Mouse (Mus musculus): ENCODE measurements around the gene Mymx. TPM values are rescaled to one million over a fixed set of nuclear protein-coding genes. Genes with fewer than 3 reads are reported as not detected.

Mymx gene
- polyA plus RNA-seq, 1 experiment from 2014 or later: 1.1 TPM

GRCm38 (mm10) chr17:45589844-45590243 lies 12.1 kb downstream of the Mymx start:
- DNase-seq (ENCODE audit: low spot score): no peak
- no peak for ATAC-seq (ENCODE audit: low FRiP score)
- Histone ChIP-seq H3K27ac (ENCODE audit: low read depth, low read length) (no peak overlapping the region), H3K4me2 (replicated peaks; ENCODE audit: low read depth, low read length) (no peak overlapping the region), H3K9ac (ENCODE audit: low read depth, low read length) (no peak overlapping the region), H3K4me3 (ENCODE audit: low read depth, low read length) (no peak overlapping the region), H3K27me3 (ENCODE audit: control insufficient read depth, insufficient read depth, low read length) (no peaks in the 10 kb centered on the region; the same call in 1 of the 2 replicates), H3K36me3 (ENCODE audit: control insufficient read depth, insufficient read depth, low read length) (no peaks in the 10 kb centered on the region), H3K4me1 (replicated peaks; ENCODE audit: control insufficient read depth, insufficient read depth, low read length) (peaks cover 9% of the 10 kb centered on the region), H3K9me3 (ENCODE audit: control insufficient read depth, low read length) (no peaks in the 10 kb centered on the region)
- WGBS: 94% methylated on average over 8 of the region's 8 CpGs

DNA sequence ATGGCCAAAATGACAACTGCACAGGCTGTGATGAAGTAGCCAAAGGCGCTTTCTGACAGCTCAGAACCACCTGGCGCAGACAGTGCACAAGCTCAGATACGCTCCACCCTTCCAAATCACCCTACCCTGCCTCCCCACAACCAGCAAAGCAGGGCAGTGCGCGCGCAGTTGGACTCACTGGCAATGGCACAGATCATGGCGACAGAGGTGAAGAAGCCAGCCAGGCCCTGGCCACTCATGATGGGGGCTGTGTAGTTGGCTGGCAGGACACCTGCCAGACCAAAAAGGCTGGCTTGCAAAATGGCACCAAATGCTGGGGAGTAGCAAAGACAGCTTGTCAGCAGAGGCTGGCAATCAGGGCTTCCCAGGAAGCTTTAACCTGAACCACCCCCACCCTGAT lies 12.7 kb downstream of the Mymx start:
- no peaks in the 10 kb centered on the region for H3K9me3 ChIP-seq (ENCODE audit: control insufficient read depth, low read length)
- DNase-seq (ENCODE audit: low spot score): no peak
- no peak overlapping the region for H3K27ac ChIP-seq (ENCODE audit: low read depth, low read length)
- H3K9ac ChIP-seq (ENCODE audit: low read depth, low read length): no peak overlapping the region
- H3K27me3 ChIP-seq (ENCODE audit: control insufficient read depth, insufficient read depth, low read length): no peaks in the 10 kb centered on the region; the same call in 1 of the 2 replicates
- H3K36me3 ChIP-seq (ENCODE audit: control insufficient read depth, insufficient read depth, low read length): no peaks in the 10 kb centered on the region
- peaks cover 8% of the 10 kb centered on the region for H3K4me1 ChIP-seq (replicated peaks; ENCODE audit: control insufficient read depth, insufficient read depth, low read length)
- H3K4me3 ChIP-seq (ENCODE audit: low read depth, low read length): no peak overlapping the region
- H3K4me2 ChIP-seq (replicated peaks; ENCODE audit: low read depth, low read length): no peak overlapping the region
- ATAC-seq (ENCODE audit: low FRiP score): no peak
- 96% methylated on average over 7 of the region's 7 CpGs for WGBS

DNA sequence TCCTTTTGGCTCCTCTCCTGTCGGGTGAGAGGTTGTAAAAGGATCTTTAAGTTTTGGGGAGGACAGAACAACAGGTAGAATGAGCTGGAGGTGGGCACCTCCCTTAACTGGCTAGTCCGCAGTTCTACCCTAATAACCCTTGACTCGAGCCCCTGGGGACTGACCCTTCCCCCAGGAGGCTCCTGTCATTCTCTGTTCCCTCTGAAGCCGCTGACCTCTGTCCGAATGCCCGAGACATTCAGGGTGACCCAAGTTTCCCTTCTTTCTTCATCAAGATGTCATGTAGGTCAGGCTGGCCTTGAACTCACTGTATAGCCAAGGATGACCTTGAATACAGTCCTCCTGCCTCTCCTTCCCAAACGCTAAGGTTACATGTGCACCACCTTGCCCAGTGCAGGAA lies 13.5 kb downstream of the Mymx start:
- Histone ChIP-seq H3K9me3 (ENCODE audit: control insufficient read depth, low read length) (no peaks in the 10 kb centered on the region), H3K4me3 (ENCODE audit: low read depth, low read length) (no peak overlapping the region), H3K36me3 (ENCODE audit: control insufficient read depth, insufficient read depth, low read length) (no peaks in the 10 kb centered on the region), H3K4me2 (replicated peaks; ENCODE audit: low read depth, low read length) (no peak overlapping the region), H3K27ac (ENCODE audit: low read depth, low read length) (no peak overlapping the region), H3K27me3 (ENCODE audit: control insufficient read depth, insufficient read depth, low read length) (no peaks in the 10 kb centered on the region), H3K9ac (ENCODE audit: low read depth, low read length) (no peak overlapping the region), H3K4me1 (replicated peaks; ENCODE audit: control insufficient read depth, insufficient read depth, low read length) (peaks cover 5% of the 10 kb centered on the region)
- DNase-seq (ENCODE audit: low spot score) (no peak), ATAC-seq (ENCODE audit: low FRiP score) (no peak)
- WGBS: 92% methylated on average over 7 of the region's 7 CpGs

- Histone ChIP-seq H3K36me3 (ENCODE audit: control insufficient read depth, insufficient read depth, low read length) (no peaks in the 10 kb centered on the region), H3K9ac (ENCODE audit: low read depth, low read length) (no peak overlapping the region)
- DNase-seq (ENCODE audit: low spot score): peak; percentile 40
These were observed 15.5 kb downstream of the Mymx start for GRCm38 (mm10) chr17:45586449-45586837.

GRCm38 (mm10) chr17:45585725-45586448 lies 16.0 kb downstream of the Mymx start:
- 64% methylated on average over 23 of the region's 23 CpGs for WGBS
- no peaks in the 10 kb centered on the region for H3K36me3 ChIP-seq (ENCODE audit: control insufficient read depth, insufficient read depth, low read length)
- H3K27ac ChIP-seq (ENCODE audit: low read depth, low read length): peak overlapping the region; percentile 39
- no peak overlapping the region for H3K4me2 ChIP-seq (replicated peaks; ENCODE audit: low read depth, low read length)
- 0 out of 2 replicates have a peak, but pooled peaks cover 4% of the 10 kb centered on the region for H3K4me1 ChIP-seq (replicated peaks; ENCODE audit: control insufficient read depth, insufficient read depth, low read length)
- H3K9me3 ChIP-seq (ENCODE audit: control insufficient read depth, low read length): no peaks in the 10 kb centered on the region
- no peaks in the 10 kb centered on the region for H3K27me3 ChIP-seq (ENCODE audit: control insufficient read depth, insufficient read depth, low read length)
- ATAC-seq (ENCODE audit: low FRiP score) (no peak), DNase-seq (ENCODE audit: low spot score) (no peak)
- H3K4me3 ChIP-seq (ENCODE audit: low read depth, low read length): no peak overlapping the region
- H3K9ac ChIP-seq (ENCODE audit: low read depth, low read length): no peak overlapping the region

More at GRCm38 (mm10) chr17:45586449-45586837, 15.5 kb downstream of the Mymx start:
- no peaks in the 10 kb centered on the region for H3K27me3 ChIP-seq (ENCODE audit: control insufficient read depth, insufficient read depth, low read length)
- no peaks in the 10 kb centered on the region for H3K9me3 ChIP-seq (ENCODE audit: control insufficient read depth, low read length)
- H3K27ac ChIP-seq (ENCODE audit: low read depth, low read length): no peak overlapping the region
- no peak overlapping the region for H3K4me3 ChIP-seq (ENCODE audit: low read depth, low read length)
- no peak for ATAC-seq (ENCODE audit: low FRiP score)
- H3K4me1 ChIP-seq (replicated peaks; ENCODE audit: control insufficient read depth, insufficient read depth, low read length): 0 out of 2 replicates have a peak, but pooled peaks cover 4% of the 10 kb centered on the region
- WGBS: 96% methylated on average over 3 of the region's 3 CpGs
- H3K4me2 ChIP-seq (replicated peaks; ENCODE audit: low read depth, low read length): no peak overlapping the region

DNA sequence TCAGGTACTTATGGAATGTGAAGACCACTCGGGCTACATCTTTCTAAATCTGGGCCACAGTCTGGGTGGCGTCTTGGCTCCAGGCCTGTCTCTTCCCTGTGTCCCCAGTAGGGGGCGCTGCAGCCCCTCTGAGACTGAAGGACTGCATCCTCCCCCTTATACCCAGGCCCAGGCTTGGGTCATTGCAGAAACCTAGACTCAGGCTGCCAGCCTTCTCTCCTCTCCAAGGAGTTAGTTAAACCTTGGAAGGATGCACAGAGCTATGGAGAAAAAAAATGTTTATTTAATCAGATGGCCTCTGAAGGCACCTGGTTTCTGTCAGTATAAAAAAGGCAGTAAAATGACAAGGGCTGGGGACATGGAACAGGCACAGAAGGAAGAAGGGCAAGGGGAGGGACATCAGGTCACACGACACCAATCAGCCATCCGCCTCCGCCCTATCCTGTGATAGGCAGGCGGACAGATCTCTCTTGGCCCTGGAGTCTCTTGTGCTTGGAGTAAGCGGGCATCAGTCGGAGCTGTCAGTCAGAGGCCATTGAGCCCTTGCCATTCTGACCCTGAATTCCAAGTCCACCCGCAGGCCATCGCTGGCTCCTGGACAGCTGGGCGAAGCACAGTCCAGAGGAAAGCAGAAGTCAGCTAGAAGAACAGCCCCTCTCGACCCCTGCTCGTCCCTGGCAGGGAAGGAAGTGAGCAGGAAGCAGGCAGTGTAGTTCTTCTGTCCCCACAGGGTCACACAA lies 16.8 kb downstream of the Mymx start:
- 0 out of 2 replicates have a peak, but pooled peaks cover 4% of the 10 kb centered on the region for H3K4me1 ChIP-seq (replicated peaks; ENCODE audit: control insufficient read depth, insufficient read depth, low read length)
- 14% methylated on average over 14 of the region's 14 CpGs for WGBS
- no peaks in the 10 kb centered on the region for H3K9me3 ChIP-seq (ENCODE audit: control insufficient read depth, low read length)
- DNase-seq (ENCODE audit: low spot score): peak; percentile 90
- peak; percentile 75 for ATAC-seq (ENCODE audit: low FRiP score)
- H3K9ac ChIP-seq (ENCODE audit: low read depth, low read length): no peak overlapping the region
- H3K27me3 ChIP-seq (ENCODE audit: control insufficient read depth, insufficient read depth, low read length): no peaks in the 10 kb centered on the region
- no peak overlapping the region for H3K4me2 ChIP-seq (replicated peaks; ENCODE audit: low read depth, low read length)
- no peaks in the 10 kb centered on the region for H3K36me3 ChIP-seq (ENCODE audit: control insufficient read depth, insufficient read depth, low read length)
- H3K4me3 ChIP-seq (ENCODE audit: low read depth, low read length): no peak overlapping the region
- peak overlapping the region; percentile 37 for H3K27ac ChIP-seq (ENCODE audit: low read depth, low read length)

- ATAC-seq (ENCODE audit: low FRiP score): peak; percentile 17; the same call in 1 of the 2 replicates
- 48% methylated on average over 12 of the region's 12 CpGs for WGBS
- H3K4me2 ChIP-seq (replicated peaks; ENCODE audit: low read depth, low read length): no peak overlapping the region
- H3K27me3 ChIP-seq (ENCODE audit: control insufficient read depth, insufficient read depth, low read length): no peaks in the 10 kb centered on the region
- no peaks in the 10 kb centered on the region for H3K36me3 ChIP-seq (ENCODE audit: control insufficient read depth, insufficient read depth, low read length)
- H3K27ac ChIP-seq (ENCODE audit: low read depth, low read length): 0 out of 2 replicates have a peak overlapping the region, but pooled peaks have one; percentile 37
- no peaks in the 10 kb centered on the region for H3K9me3 ChIP-seq (ENCODE audit: control insufficient read depth, low read length)
- no peak overlapping the region for H3K9ac ChIP-seq (ENCODE audit: low read depth, low read length)
- H3K4me1 ChIP-seq (replicated peaks; ENCODE audit: control insufficient read depth, insufficient read depth, low read length): 0 out of 2 replicates have a peak, but pooled peaks cover 4% of the 10 kb centered on the region
- no peak for DNase-seq (ENCODE audit: low spot score)
- no peak overlapping the region for H3K4me3 ChIP-seq (ENCODE audit: low read depth, low read length)
These were observed 17.6 kb downstream of the Mymx start for GRCm38 (mm10) chr17:45584096-45584896.

DNA sequence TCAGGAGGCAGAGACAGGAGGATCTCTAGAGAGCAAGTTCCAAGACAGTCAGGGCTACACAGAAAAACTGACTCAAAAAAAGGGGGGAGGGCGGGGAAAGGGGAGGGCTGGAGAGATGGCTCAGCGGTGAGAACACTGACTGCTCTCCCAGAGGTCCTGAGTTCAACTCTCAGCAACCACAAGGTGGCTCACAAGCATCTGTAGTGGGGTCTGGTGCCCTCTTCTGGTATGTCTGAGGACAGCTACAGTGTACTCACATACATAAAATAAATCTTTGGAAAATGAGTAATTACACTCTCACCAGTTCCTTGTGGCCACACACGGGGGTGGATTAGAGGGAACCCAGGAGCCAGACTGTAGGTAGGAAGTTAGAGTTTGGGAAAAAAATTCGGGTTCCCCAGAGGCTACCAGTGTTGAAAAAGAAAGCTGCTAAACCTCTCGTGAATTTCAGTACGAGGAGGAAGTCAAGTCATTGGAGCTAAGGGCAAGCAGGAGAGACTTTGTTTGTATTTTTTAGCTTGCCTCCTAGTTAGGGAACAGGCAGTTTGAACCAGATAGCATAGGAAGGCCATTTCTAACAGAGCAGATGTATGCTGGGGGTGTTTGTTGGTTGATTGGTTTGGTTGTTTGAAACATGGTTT lies 19.1 kb downstream of the Mymx start:
- WGBS: 72% methylated on average over 6 of the region's 6 CpGs
- DNase-seq (ENCODE audit: low spot score): no peak

More for the DNA sequence above, 19.1 kb downstream of the Mymx start:
- H3K27ac ChIP-seq (ENCODE audit: low read depth, low read length): no peak overlapping the region
- no peaks in the 10 kb centered on the region for H3K36me3 ChIP-seq (ENCODE audit: control insufficient read depth, insufficient read depth, low read length)
- no peaks in the 10 kb centered on the region for H3K9me3 ChIP-seq (ENCODE audit: control insufficient read depth, low read length)
- no peak overlapping the region for H3K4me2 ChIP-seq (replicated peaks; ENCODE audit: low read depth, low read length)
- H3K9ac ChIP-seq (ENCODE audit: low read depth, low read length): no peak overlapping the region
- H3K4me3 ChIP-seq (ENCODE audit: low read depth, low read length): no peak overlapping the region
- ATAC-seq (ENCODE audit: low FRiP score): no peak
- 0 out of 2 replicates have a peak, but pooled peaks cover 4% of the 10 kb centered on the region for H3K4me1 ChIP-seq (replicated peaks; ENCODE audit: control insufficient read depth, insufficient read depth, low read length)
- no peaks in the 10 kb centered on the region for H3K27me3 ChIP-seq (ENCODE audit: control insufficient read depth, insufficient read depth, low read length)

Measured in hindbrain, embryonic 11.5 days (tissue).